Mouse (Mus musculus) central nervous system, embryonic 18 days (tissue): Measurements from ENCODE around the gene Zfp654. TPM values are rescaled to one million over a fixed set of nuclear protein-coding genes. Genes with fewer than 3 reads are reported as not detected.

Experiments used
- polyA plus RNA-seq: library from polyadenylated mRNA; depleted of rRNA; stranded (reverse); fragments of >200 nt; gene quantifications from 2 replicates; pipeline ENCODE4 v1.2.3, GENCODE M21; 2012; rRNA removed

Zfp654 gene
- polyA plus RNA-seq = 8.5 and 9.1 TPM in 2 replicates

DNA sequence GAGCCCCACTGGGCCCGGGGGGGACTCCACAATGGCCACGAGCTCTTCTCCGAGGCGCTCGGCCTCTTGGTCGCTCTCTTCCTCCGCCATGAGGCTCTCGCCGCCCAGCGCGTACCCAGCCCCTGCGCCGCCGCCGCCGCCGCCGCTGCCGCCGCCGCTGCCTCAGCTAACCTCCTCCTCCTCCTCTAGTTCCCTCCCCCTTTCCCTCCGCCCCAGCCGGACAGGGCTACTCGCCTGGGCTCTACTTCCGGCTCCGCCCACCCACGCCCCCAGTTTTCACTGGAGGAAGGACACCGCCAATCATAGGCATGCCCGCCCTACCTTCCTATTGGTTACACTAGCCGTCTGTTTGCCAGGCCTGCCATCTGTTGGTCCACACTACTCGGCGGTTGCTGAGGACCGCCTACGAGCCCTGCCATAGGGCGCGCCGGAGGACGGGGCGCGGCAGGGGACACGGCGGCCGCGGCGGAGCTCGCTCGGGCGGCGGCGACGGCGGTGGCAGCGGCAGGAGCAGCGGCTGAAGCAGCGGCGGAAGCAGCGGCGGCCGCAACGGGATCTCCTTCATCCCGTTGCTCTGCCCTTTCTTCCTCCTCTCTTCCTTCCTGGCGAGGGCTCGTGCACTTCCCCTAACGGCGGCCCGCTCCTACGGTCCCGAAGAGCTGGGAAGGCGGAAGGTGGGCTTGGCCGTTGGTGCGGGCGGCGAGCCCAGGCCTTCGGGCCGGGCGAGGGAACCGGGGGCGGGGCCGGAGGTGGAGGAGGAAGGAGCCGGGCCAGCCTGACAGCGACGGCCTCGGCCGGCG lies at the start of gene Zfp654, which contains the start of gene Cggbp1:
TSS of gene Zfp654 (minus strand) at position 90 of the 800 bp plus-strand sequence.
TSS of gene Cggbp1 (plus strand) at position 434 of the 800 bp plus-strand sequence.

DNA sequence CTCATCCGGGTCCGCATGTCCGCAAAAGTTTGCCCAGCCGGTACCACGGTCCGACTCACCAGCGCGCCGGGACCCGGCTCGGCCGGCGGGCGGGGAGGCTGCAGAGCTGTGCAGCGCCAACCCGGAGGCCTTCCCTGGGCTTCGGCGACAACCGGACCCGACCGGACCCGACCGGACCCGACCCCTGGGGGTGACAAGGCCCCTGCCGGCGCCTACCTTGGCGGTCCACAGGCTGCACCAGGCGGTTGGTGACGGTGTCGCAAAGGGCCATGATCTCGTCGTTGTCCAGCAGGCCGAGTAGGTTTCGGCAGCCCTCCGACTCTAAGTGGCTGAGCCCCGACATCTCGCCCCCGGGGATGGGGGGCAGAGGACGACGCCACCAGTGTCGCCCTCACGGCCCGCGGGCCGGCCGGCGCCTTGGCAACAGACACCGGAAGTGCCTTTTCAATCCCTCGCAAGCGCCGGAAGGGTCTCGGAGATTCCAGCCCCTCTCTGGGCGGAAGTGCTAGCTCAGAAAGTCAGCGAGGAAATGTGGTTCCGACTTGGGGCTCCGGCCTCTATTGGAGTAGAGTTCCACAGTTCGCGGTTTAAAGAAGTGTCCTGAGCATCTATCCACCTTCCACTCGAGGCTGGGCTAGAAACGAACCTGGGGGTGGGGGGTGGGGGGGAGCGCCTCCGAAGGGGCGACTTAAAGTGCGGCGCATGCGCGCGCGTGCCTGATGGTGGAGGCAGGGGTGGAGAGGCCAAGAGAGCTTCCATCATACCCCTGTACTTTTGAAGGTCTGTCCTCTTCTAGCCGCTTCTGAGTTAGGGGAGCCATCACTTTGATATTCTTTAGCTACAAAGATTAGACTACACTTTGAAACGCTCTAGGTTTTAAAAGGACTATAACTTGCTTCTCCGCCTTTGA lies 80.7 kb downstream of the Zfp654 start, which contains the start of gene 4930453N24Rik:
TSS of gene 4930453N24Rik (minus strand) at position 641 of the 910 bp plus-strand sequence.

Other genes starting within 250 kb of the Zfp654 start
- gene Csnka2ip, start 249.2 kb downstream of the Zfp654 start, polyA plus RNA-seq = 0.01 TPM in 1 of 2 replicates, not detected in the other
- gene 4930453N24Rik, start 80.5 kb downstream of the Zfp654 start, polyA plus RNA-seq = 15.0 and 16.5 TPM in 2 replicates
- 42.5 and 44.3 TPM in 2 replicates for gene Cggbp1, start 344 bp upstream of the Zfp654 start, polyA plus RNA-seq